Mouse (Mus musculus): Measurements from ENCODE around the gene Tax1bp3. TPM values are rescaled to one million over a fixed set of nuclear protein-coding genes. Genes with fewer than 3 reads are reported as not detected.

The Tax1bp3 gene
- polyA plus RNA-seq, 1 experiment from 2014 or later = 208 TPM

Other genes starting within 250 kb of the Tax1bp3 start
- gene Atp2a3, start 215.9 kb upstream of the Tax1bp3 start, polyA plus RNA-seq (2015; fragmentation: Nextera tagmentation; extraction: Ambion mirVana) = 1.3 and 1.6 TPM in 2 replicates
- gene P2rx1, start 178.0 kb upstream of the Tax1bp3 start, polyA plus RNA-seq (2015; fragmentation: Nextera tagmentation; extraction: Ambion mirVana) = 0.96 and 1.0 TPM in 2 replicates
- 8.4 and 8.6 TPM in 2 replicates for gene Camkk1, start 158.1 kb upstream of the Tax1bp3 start, polyA plus RNA-seq (2015; fragmentation: Nextera tagmentation; extraction: Ambion mirVana)
- gene Ncbp3, start 129.3 kb upstream of the Tax1bp3 start, polyA plus RNA-seq (2015; fragmentation: Nextera tagmentation; extraction: Ambion mirVana) = 14.4 and 14.5 TPM in 2 replicates
- gene Itgae, start 86.5 kb upstream of the Tax1bp3 start, polyA plus RNA-seq (2015; fragmentation: Nextera tagmentation; extraction: Ambion mirVana) = 0.22 and 0.32 TPM in 2 replicates
- 14.6 and 16.2 TPM in 2 replicates for gene Haspin, start 38.8 kb upstream of the Tax1bp3 start, polyA plus RNA-seq (2015; fragmentation: Nextera tagmentation; extraction: Ambion mirVana)
- gene P2rx5, start 16.7 kb upstream of the Tax1bp3 start, polyA plus RNA-seq (2015; fragmentation: Nextera tagmentation; extraction: Ambion mirVana) = 0.25 TPM in 1 of 2 replicates, not detected in the other
- gene Emc6, start within 50 bp of the Tax1bp3 start, polyA plus RNA-seq (2015; fragmentation: Nextera tagmentation; extraction: Ambion mirVana) = 94.3 and 102 TPM in 2 replicates
- 23.5 and 23.6 TPM in 2 replicates for gene Ctns, start 22.0 kb downstream of the Tax1bp3 start, polyA plus RNA-seq (2015; fragmentation: Nextera tagmentation; extraction: Ambion mirVana)
- 1.6 and 1.9 TPM in 2 replicates for gene Shpk, start 22.4 kb downstream of the Tax1bp3 start, polyA plus RNA-seq (2015; fragmentation: Nextera tagmentation; extraction: Ambion mirVana)
- gene Trpv1, start 57.2 kb downstream of the Tax1bp3 start, polyA plus RNA-seq (2015; fragmentation: Nextera tagmentation; extraction: Ambion mirVana) = 0.11 TPM in 1 of 2 replicates, not detected in the other
- 0.12 and 0.15 TPM in 2 replicates for gene Trpv3, start 90.3 kb downstream of the Tax1bp3 start, polyA plus RNA-seq (2015; fragmentation: Nextera tagmentation; extraction: Ambion mirVana)
- gene Aspa, start 152.5 kb downstream of the Tax1bp3 start, polyA plus RNA-seq (2015; fragmentation: Nextera tagmentation; extraction: Ambion mirVana) = 0.42 and 1.7 TPM in 2 replicates
- gene Gm49340, start 152.7 kb downstream of the Tax1bp3 start, polyA plus RNA-seq (2015; fragmentation: Nextera tagmentation; extraction: Ambion mirVana) = not detected in 2 replicates
- not detected in 2 replicates for gene Spata22, start 152.7 kb downstream of the Tax1bp3 start, polyA plus RNA-seq (2015; fragmentation: Nextera tagmentation; extraction: Ambion mirVana)
- not detected in 2 replicates for gene Olfr20, start 173.7 kb downstream of the Tax1bp3 start, polyA plus RNA-seq (2015; fragmentation: Nextera tagmentation; extraction: Ambion mirVana)
- gene Olfr376, start 194.2 kb downstream of the Tax1bp3 start, polyA plus RNA-seq (2015; fragmentation: Nextera tagmentation; extraction: Ambion mirVana) = not detected in 2 replicates
- gene Olfr1, start 222.5 kb downstream of the Tax1bp3 start, polyA plus RNA-seq (2015; fragmentation: Nextera tagmentation; extraction: Ambion mirVana) = not detected in 2 replicates

Measured in embryonic facial prominence, embryonic 13.5 days (tissue).